ENCODE assay signal across 10 mouse cellular contexts in genomic region chr19:56349295-56349694, GRCm38 (mm10). TPM values are rescaled to one million over a fixed set of nuclear protein-coding genes. Genes with fewer than 3 reads are reported as not detected.
A peak's percentile ranks its signal among the peaks of the same experiment; 100 is the strongest.
DNase-seq lines count a peak whose midpoint lies in the region; ATAC-seq and TF ChIP-seq lines count a peak whose summit lies in the region.
"Had no signal": no experiment of that assay in that cellular context is flagged by ENCODE, and none has a peak within 500 bp of the region (broad histone marks: within the 10 kb centered on the region; RNA-seq: fewer than 3 reads in every experiment).

No protein-coding gene starts in this region.

- no peak for ATAC-seq in hindbrain, postnatal 0 days
- no peak for ATAC-seq in hindbrain, embryonic 11.5 days (ENCODE audit: low FRiP score)
- peak; percentile 67 to 91; a peak in 3 of 4 replicates for ATAC-seq in hematopoietic stem cell, adult 5-6 weeks (replicated peaks in 1 of 2; ENCODE audit: insufficient read depth in 1 of 2, low FRiP score in 2 of 2, low TSS enrichment in 1 of 2, low read depth in 1 of 2, poor library complexity in 2 of 2, severe bottlenecking in 2 of 2)
- no peak for ATAC-seq in midbrain, embryonic 13.5 days
- ATAC-seq in erythroid progenitor cell, adult 5-6 weeks (replicated peaks; ENCODE audit: low FRiP score, poor library complexity, severe bottlenecking): no peak

- H3K4me2 ChIP-seq in hindbrain, postnatal 0 days (ENCODE audit: low read depth, low read length): no peak overlapping the region
- H3K4me2 ChIP-seq in hindbrain, embryonic 11.5 days (replicated peaks; ENCODE audit: low read depth, low read length): no peak overlapping the region
- H3K4me2 ChIP-seq in midbrain, embryonic 13.5 days (replicated peaks): no peak overlapping the region
- H3K4me2 ChIP-seq: heart, embryonic 13.5 days had no signal

- H3K4me1 ChIP-seq in hindbrain, postnatal 0 days (ENCODE audit: insufficient read depth, low read length): no peaks in the 10 kb centered on the region
- 0 out of 2 replicates have a peak, but pooled peaks cover 2% of the 10 kb centered on the region for H3K4me1 ChIP-seq in hindbrain, embryonic 11.5 days (replicated peaks; ENCODE audit: control insufficient read depth, insufficient read depth, low read length)
- H3K4me1 ChIP-seq in MEL (ENCODE audit: control insufficient read depth in 1 of 2, insufficient read depth in 2 of 2, low read length in 2 of 2): no peaks in the 10 kb centered on the region
- H3K4me1 ChIP-seq in midbrain, embryonic 13.5 days (replicated peaks): peaks cover 32% of the 10 kb centered on the region

- no peaks in the 10 kb centered on the region for H3K9me3 ChIP-seq in hindbrain, postnatal 0 days (ENCODE audit: low read length)
- no peaks in the 10 kb centered on the region for H3K9me3 ChIP-seq in hindbrain, embryonic 11.5 days (ENCODE audit: control insufficient read depth, low read length)
- no peaks in the 10 kb centered on the region for H3K9me3 ChIP-seq in MEL (replicated peaks; ENCODE audit: insufficient read depth, low read length)
- H3K9me3 ChIP-seq in midbrain, embryonic 13.5 days: 0 out of 2 replicates have a peak, but pooled peaks cover 4% of the 10 kb centered on the region

- no peak for TF ChIP-seq POLR2A in MEL (IDR thresholded peaks at IDR 0.05; ENCODE audit: control insufficient read depth in 1 of 2, insufficient read depth in 1 of 2, low read depth in 1 of 2, low read length in 2 of 2, poor library complexity in 1 of 2)

- peak; percentile 47 for TF ChIP-seq RAD21 in MEL (IDR thresholded peaks at IDR 0.05; ENCODE audit: low read depth, low read length)

- H3K4me3 ChIP-seq in hindbrain, postnatal 0 days (ENCODE audit: low read length): no peak overlapping the region
- H3K4me3 ChIP-seq in hindbrain, embryonic 11.5 days (ENCODE audit: low read depth, low read length): no peak overlapping the region
- no peak overlapping the region for H3K4me3 ChIP-seq in MEL (ENCODE audit: control insufficient read depth in 1 of 2, insufficient read depth in 1 of 2, low read depth in 2 of 2, low read length in 2 of 2)
- H3K4me3 ChIP-seq in midbrain, embryonic 13.5 days (replicated peaks): no peak overlapping the region
- H3K4me3 ChIP-seq: heart, embryonic 13.5 days had no signal

- no peaks in the 10 kb centered on the region for H3K36me3 ChIP-seq in hindbrain, postnatal 0 days (ENCODE audit: insufficient read depth, low read length)
- H3K36me3 ChIP-seq in hindbrain, embryonic 11.5 days (ENCODE audit: control insufficient read depth, insufficient read depth, low read length): no peaks in the 10 kb centered on the region
- no peaks in the 10 kb centered on the region for H3K36me3 ChIP-seq in MEL (ENCODE audit: control insufficient read depth in 1 of 2, insufficient read depth in 2 of 2, low read length in 2 of 2)
- no peaks in the 10 kb centered on the region for H3K36me3 ChIP-seq in midbrain, embryonic 13.5 days

- no peak overlapping the region for H3K27ac ChIP-seq in hindbrain, postnatal 0 days
- no peak overlapping the region for H3K27ac ChIP-seq in hindbrain, embryonic 11.5 days (ENCODE audit: low read depth, low read length)
- no peak overlapping the region for H3K27ac ChIP-seq in MEL (ENCODE audit: control insufficient read depth, low read depth, low read length)
- peak overlapping the region; percentile 7 for H3K27ac ChIP-seq in midbrain, embryonic 13.5 days
- H3K27ac ChIP-seq: heart, embryonic 13.5 days; macrophage had no signal

- peak; percentile 64 for TF ChIP-seq CTCF in hindbrain, postnatal 0 days (IDR thresholded peaks at IDR 0.05; ENCODE audit: low read depth)
- TF ChIP-seq CTCF in MEL (IDR thresholded peaks at IDR 0.05 in 2 of 3, conservative IDR thresholded peaks at IDR 0.05 in 1 of 3; ENCODE audit: control insufficient read depth in 1 of 3, insufficient read depth in 1 of 3, low read depth in 2 of 3, low read length in 3 of 3, poor library complexity in 1 of 3, severe bottlenecking in 1 of 3): peak in 2 of 3 experiments; percentile 57 to 60; a peak in 4 of 6 replicates

- H3K79me2 ChIP-seq in MEL (ENCODE audit: control insufficient read depth, insufficient read depth, low read length, poor library complexity): no peaks in the 10 kb centered on the region

- peak; percentile 40 for DNase-seq in hindbrain, postnatal 0 days (ENCODE audit: low spot score)
- no peak for DNase-seq in hindbrain, embryonic 11.5 days (ENCODE audit: low spot score)
- DNase-seq in MEL (ENCODE audit: low read depth, low spot score): peak; percentile 35
- no peak for DNase-seq in layer of hippocampus, adult 9-11 months
- no peak for DNase-seq in T-cell, adult 2 months (ENCODE audit: low spot score)

- no peak overlapping the region for H3K9ac ChIP-seq in hindbrain, postnatal 0 days (replicated peaks; ENCODE audit: low read length)
- no peak overlapping the region for H3K9ac ChIP-seq in hindbrain, embryonic 11.5 days (ENCODE audit: low read depth, low read length)
- no peak overlapping the region for H3K9ac ChIP-seq in MEL (ENCODE audit: control insufficient read depth, low read depth, low read length, poor library complexity, severe bottlenecking)
- no peak overlapping the region for H3K9ac ChIP-seq in midbrain, embryonic 13.5 days (replicated peaks)
- H3K9ac ChIP-seq: heart, embryonic 13.5 days had no signal

- no peaks in the 10 kb centered on the region for H3K27me3 ChIP-seq in hindbrain, postnatal 0 days (ENCODE audit: insufficient read depth, low read length)
- no peaks in the 10 kb centered on the region for H3K27me3 ChIP-seq in hindbrain, embryonic 11.5 days (ENCODE audit: control insufficient read depth, insufficient read depth, low read length)
- peaks cover 0 to 4% of the 10 kb centered on the region in 2 experiments; a peak in 1 of 4 replicates for H3K27me3 ChIP-seq in MEL (ENCODE audit: control insufficient read depth in 1 of 2, insufficient read depth in 2 of 2, low read length in 2 of 2)
- peaks cover 7% of the 10 kb centered on the region; the same call in 1 of the 2 replicates for H3K27me3 ChIP-seq in midbrain, embryonic 13.5 days
- H3K27me3 ChIP-seq: heart, embryonic 13.5 days had no signal

- TF ChIP-seq EP300 in MEL (IDR thresholded peaks at IDR 0.05; ENCODE audit: low read depth in 1 of 2, low read length in 2 of 2): no peak

- 42% methylated on average over 6 of the region's 6 CpGs for WGBS in hindbrain, postnatal 0 days
- WGBS in hindbrain, embryonic 11.5 days: 40% methylated on average over 6 of the region's 6 CpGs
- WGBS in midbrain, embryonic 13.5 days: 37% methylated on average over 6 of the region's 6 CpGs

TF ChIP-seq in MEL, 35 proteins besides CTCF, POLR2A, EP300 and RAD21:
- TF ChIP-seq SMC3 (IDR thresholded peaks at IDR 0.05; ENCODE audit: low read depth, low read length) (peak; percentile 47), UBTF (IDR thresholded peaks at IDR 0.05; ENCODE audit: borderline replicate concordance, insufficient read depth, low read depth, low read length) (no peak)

RNA-seq across cellular contexts. Expression of gene Nrap, which starts 40.5 kb away (rescaled TPM):
- 0.37 and 0.68 TPM in 2 replicates for total RNA-seq in hindbrain, postnatal 0 days (2014; rRNA removed)
- 0.30 and 0.37 TPM in 2 replicates for polyA plus RNA-seq in hindbrain, postnatal 0 days (2015; fragmentation: Nextera tagmentation; extraction: Ambion mirVana)
- polyA plus RNA-seq in hindbrain, embryonic 11.5 days (2014; fragmentation: Nextera tagmentation; extraction: Ambion mirVana): 0.15 and 0.22 TPM in 2 replicates
- 0.07 and 0.08 TPM in 2 replicates for total RNA-seq in MEL (2012; rRNA removed)
- under 1 TPM in 1 of 2 experiments, not detected in 1; 0.11 TPM for polyA plus RNA-seq in MEL (2012; ENCODE audit: insufficient read depth in 1 of 2, insufficient read length in 2 of 2, low read depth in 1 of 2, low replicate concordance in 2 of 2, missing spikeins in 1 of 2)
- 1.1 TPM in 2 replicates for total RNA-seq in hematopoietic stem cell, adult 5-6 weeks (2017)
- 0.24 and 0.50 TPM in 2 replicates for polyA plus RNA-seq in midbrain, embryonic 13.5 days (2015; fragmentation: Nextera tagmentation; extraction: Ambion mirVana)
- total RNA-seq in erythroid progenitor cell, adult 5-6 weeks (2015; ENCODE audit: low replicate concordance): not detected in 2 replicates
- not detected in 2 replicates for total RNA-seq in erythroid progenitor cell, adult 5-6 weeks (2017; ENCODE audit: low replicate concordance)

RNA-seq across cellular contexts. Expression of gene Casp7, which starts 47.6 kb away (rescaled TPM):
- total RNA-seq in hindbrain, postnatal 0 days (2014; rRNA removed): 17.6 and 22.4 TPM in 2 replicates
- polyA plus RNA-seq in hindbrain, postnatal 0 days (2015; fragmentation: Nextera tagmentation; extraction: Ambion mirVana): 28.1 and 28.5 TPM in 2 replicates
- 16.5 and 16.6 TPM in 2 replicates for polyA plus RNA-seq in hindbrain, embryonic 11.5 days (2014; fragmentation: Nextera tagmentation; extraction: Ambion mirVana)
- 53.9 and 70.4 TPM in 2 replicates for total RNA-seq in MEL (2012; rRNA removed)
- 10 to 100 TPM in 1 of 2 experiments, not detected in 1; 69.4 TPM for polyA plus RNA-seq in MEL (2012; ENCODE audit: insufficient read depth in 1 of 2, insufficient read length in 2 of 2, low read depth in 1 of 2, low replicate concordance in 2 of 2, missing spikeins in 1 of 2)
- 35.4 and 43.1 TPM in 2 replicates for total RNA-seq in hematopoietic stem cell, adult 5-6 weeks (2017)
- polyA plus RNA-seq in midbrain, embryonic 13.5 days (2015; fragmentation: Nextera tagmentation; extraction: Ambion mirVana): 13.0 and 14.8 TPM in 2 replicates
- 25.6 and 37.7 TPM in 2 replicates for total RNA-seq in erythroid progenitor cell, adult 5-6 weeks (2015; ENCODE audit: low replicate concordance)
- total RNA-seq in erythroid progenitor cell, adult 5-6 weeks (2017; ENCODE audit: low replicate concordance): 14.0 and 35.9 TPM in 2 replicates

Comparison
In these comparisons a context has a peak if more than half of its experiments do, and no peak if none do; other contexts are left out.
1. DNase-seq: peak in hindbrain, postnatal 0 days (single experiment) and MEL (single experiment); none in hindbrain, embryonic 11.5 days (single experiment), layer of hippocampus, adult 9-11 months (single experiment) and T-cell, adult 2 months (single experiment).
2. ATAC-seq: peak in hematopoietic stem cell, adult 5-6 weeks (2 of 2); none in hindbrain, postnatal 0 days (single experiment), hindbrain, embryonic 11.5 days (single experiment), midbrain, embryonic 13.5 days (single experiment) and erythroid progenitor cell, adult 5-6 weeks (single experiment).